Mouse (Mus musculus) liver, adult 2 months (tissue): Measurements from ENCODE around the gene Rnf135. TPM values are rescaled to one million over a fixed set of nuclear protein-coding genes. Genes with fewer than 3 reads are reported as not detected.
A peak's percentile ranks its signal among the peaks of the same experiment; 100 is the strongest.
"Not testable (repeated sequence)": the region's sequence is repeated elsewhere in the genome, so short reads cannot be mapped to it uniquely, and the experiment has no call there.

Experiments
- DNase-seq: peaks from one replicate; pipeline ENCODE4 v3.0.0-alpha.2; 2011; ENCODE audit warnings: low read depth, low spot score; ENCODE audit errors: extremely low read depth
- H3K27ac ChIP-seq: fragments of 200-500 bp; replicated peaks from 2 replicates; pipeline ENCODE4 v1.5.1; 2012; ENCODE audit warnings: low read depth, mild to moderate bottlenecking, control low read depth, inconsistent platforms, low read length; ENCODE audit not compliant: insufficient read depth
- H3K27me3 ChIP-seq: fragments of 200-500 bp; 2 replicates; pipeline ENCODE4 v1.6.1; 2012; ENCODE audit warnings: mild to moderate bottlenecking, moderate library complexity, low read length, inconsistent platforms; ENCODE audit not compliant: control insufficient read depth, insufficient read depth
- H3K36me3 ChIP-seq: fragments of 200-500 bp; 2 replicates; pipeline ENCODE4 v1.6.1; 2012; ENCODE audit warnings: low read length, inconsistent platforms; ENCODE audit not compliant: control insufficient read depth, insufficient read depth
- H3K4me1 ChIP-seq: fragments of 200-500 bp; 2 replicates; pipeline ENCODE4 v1.6.1; 2011; ENCODE audit warnings: low read length; ENCODE audit not compliant: control insufficient read depth, insufficient read depth
- H3K4me3 ChIP-seq: fragments of 200-500 bp; 2 replicates; pipeline ENCODE4 v1.5.1; 2011; ENCODE audit warnings: low read depth, mild to moderate bottlenecking, control low read depth, low read length, moderate library complexity; ENCODE audit not compliant: insufficient read depth
- H3K79me2 ChIP-seq: fragments of 200-500 bp; 2 replicates; pipeline ENCODE4 v1.6.1; 2012; ENCODE audit warnings: inconsistent platforms, mild to moderate bottlenecking, low read length, moderate library complexity; ENCODE audit not compliant: control insufficient read depth, insufficient read depth
- H3K9ac ChIP-seq: fragments of 200-500 bp; 2 replicates; pipeline ENCODE4 v1.6.1; 2012; ENCODE audit warnings: low read depth, mild to moderate bottlenecking, control low read depth, inconsistent platforms, low read length
- CTCF ChIP-seq: fragments of 200-500 bp; IDR thresholded peaks from 2 replicates; pipeline ENCODE4 v1.5.1; 2011; ENCODE audit warnings: low read depth, low read length, control low read depth
- POLR2A ChIP-seq: fragments of 200-500 bp; IDR thresholded peaks from 2 replicates; pipeline ENCODE4 v1.6.1; 2011; ENCODE audit warnings: low read length, control low read depth; ENCODE audit not compliant: insufficient read depth; ENCODE audit errors: extremely low read depth
- WGBS: fragments of 180-500 bp; shearing (Covaris S2); methylation state at CpG from one replicate; pipeline ENCODE4 v1.1.7; 2018; 5-methylcytosine and 5-hydroxymethylcytosine counted together
- polyA plus RNA-seq: library from polyadenylated mRNA; depleted of rRNA; stranded (reverse); fragments of >200 nt; gene quantifications from 2 replicates; pipeline ENCODE4 v1.2.3, GENCODE M21; 2012
- total RNA-seq: library from RNA; depleted of rRNA; stranded (reverse); fragments of >200 nt; gene quantifications from 2 replicates; pipeline ENCODE4 v1.2.3, GENCODE M21; 2014

The Rnf135 gene
- total and polyA plus RNA-seq, 2 experiments = 6.1 to 11.0 TPM

GRCm38 (mm10) chr11:80212282-80212681 is 28.6 kb downstream of the Rnf135 start:
- no peaks in the 10 kb centered on the region for H3K27me3 ChIP-seq
- H3K4me1 ChIP-seq = peaks cover 37% of the 10 kb centered on the region
- H3K27ac ChIP-seq = peak overlapping the region; percentile 20; the same call in 1 of the 2 replicates
- 31% methylated on average over 2 of the region's 2 CpGs for WGBS
- TF ChIP-seq POLR2A = no peak
- TF ChIP-seq CTCF = no peak
- peak overlapping the region; percentile 1; the same call in 1 of the 2 replicates for H3K9ac ChIP-seq
- H3K4me3 ChIP-seq = no peak overlapping the region
- DNase-seq = peak; percentile 56
- peaks cover 38% of the 10 kb centered on the region; the same call in 1 of the 2 replicates for H3K79me2 ChIP-seq
- peaks cover 5% of the 10 kb centered on the region; the same call in 1 of the 2 replicates for H3K36me3 ChIP-seq

DNA sequence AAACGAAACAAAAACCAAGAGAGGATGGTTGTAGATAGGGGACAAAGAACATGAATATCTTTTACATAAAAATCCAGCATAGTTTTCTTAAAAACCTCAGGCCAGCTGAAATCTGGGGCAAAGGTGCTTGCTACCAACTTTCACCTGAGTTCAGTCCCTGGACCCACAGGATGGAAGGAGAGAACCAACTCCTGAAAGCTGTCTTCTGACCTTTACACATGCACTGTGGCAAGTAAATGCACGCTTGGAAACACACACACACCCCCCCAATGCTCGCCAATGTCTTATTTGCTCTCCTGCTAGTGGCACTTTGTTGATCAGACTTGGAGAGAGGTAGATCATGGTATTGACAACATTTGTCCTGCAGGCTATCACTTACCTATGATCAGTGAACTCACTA is 31.6 kb downstream of the Rnf135 start:
- TF ChIP-seq CTCF = no peak
- no peak for TF ChIP-seq POLR2A
- peaks cover 34% of the 10 kb centered on the region for H3K4me1 ChIP-seq
- H3K79me2 ChIP-seq = peaks cover 48% of the 10 kb centered on the region; the same call in 1 of the 2 replicates
- 30% methylated on average over 3 of the region's 3 CpGs for WGBS
- H3K27me3 ChIP-seq = no peaks in the 10 kb centered on the region
- no peak overlapping the region for H3K9ac ChIP-seq
- peak; percentile 80 for DNase-seq
- peak overlapping the region; percentile 83 for H3K27ac ChIP-seq
- H3K4me3 ChIP-seq = no peak overlapping the region
- H3K36me3 ChIP-seq = peaks cover 5% of the 10 kb centered on the region; the same call in 1 of the 2 replicates

GRCm38 (mm10) chr11:80218657-80219293 is 35.1 kb downstream of the Rnf135 start:
- TF ChIP-seq POLR2A = no peak
- no peak for TF ChIP-seq CTCF
- Histone ChIP-seq H3K9ac (no peak overlapping the region), H3K27ac (no peak overlapping the region), H3K79me2 (peaks cover 32% of the 10 kb centered on the region; the same call in 1 of the 2 replicates), H3K27me3 (no peaks in the 10 kb centered on the region), H3K4me1 (peaks cover 24% of the 10 kb centered on the region), H3K4me3 (no peak overlapping the region), H3K36me3 (peaks cover 22% of the 10 kb centered on the region)
- DNase-seq = peak; percentile 22
- 32% methylated on average over 11 of the region's 11 CpGs for WGBS

DNA sequence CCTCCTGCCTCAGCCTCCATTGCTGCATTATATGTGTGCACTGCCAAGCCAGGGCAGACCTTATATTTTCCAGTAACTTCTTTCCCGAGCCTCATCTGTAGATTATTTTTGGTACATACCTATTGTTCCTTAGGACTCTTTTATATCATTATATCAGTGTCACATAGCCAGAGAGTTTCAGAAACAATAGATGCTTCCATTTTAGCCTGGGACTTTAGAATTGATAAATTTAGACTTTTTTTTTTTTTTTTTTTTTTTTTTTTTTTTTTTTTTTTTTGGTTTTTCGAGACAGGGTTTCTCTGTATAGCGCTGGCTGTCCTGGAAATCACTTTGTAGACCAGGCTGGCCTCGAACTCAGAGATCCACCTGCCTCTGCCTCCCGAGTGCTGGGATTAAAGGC is 46.4 kb downstream of the Rnf135 start:
- H3K4me3 ChIP-seq, H3K4me1 ChIP-seq, DNase-seq, H3K27ac ChIP-seq, H3K79me2 ChIP-seq, H3K27me3 ChIP-seq, H3K9ac ChIP-seq: not testable (repeated sequence)
- peaks cover 41% of the 10 kb centered on the region for H3K36me3 ChIP-seq
- 86% methylated on average over 5 of the region's 5 CpGs for WGBS

- Histone ChIP-seq H3K4me1 (no peaks in the 10 kb centered on the region), H3K4me3 (no peak overlapping the region), H3K79me2 (no peaks in the 10 kb centered on the region; the same call in 1 of the 2 replicates), H3K27me3 (no peaks in the 10 kb centered on the region), H3K36me3 (peaks cover 50% of the 10 kb centered on the region), H3K9ac (no peak overlapping the region), H3K27ac (no peak overlapping the region)
- no peak for DNase-seq
- 67% methylated on average over 3 of the region's 3 CpGs for WGBS
- TF ChIP-seq POLR2A = no peak
- no peak for TF ChIP-seq CTCF
Observed at GRCm38 (mm10) chr11:80237278-80237677, 53.6 kb downstream of the Rnf135 start.

DNA sequence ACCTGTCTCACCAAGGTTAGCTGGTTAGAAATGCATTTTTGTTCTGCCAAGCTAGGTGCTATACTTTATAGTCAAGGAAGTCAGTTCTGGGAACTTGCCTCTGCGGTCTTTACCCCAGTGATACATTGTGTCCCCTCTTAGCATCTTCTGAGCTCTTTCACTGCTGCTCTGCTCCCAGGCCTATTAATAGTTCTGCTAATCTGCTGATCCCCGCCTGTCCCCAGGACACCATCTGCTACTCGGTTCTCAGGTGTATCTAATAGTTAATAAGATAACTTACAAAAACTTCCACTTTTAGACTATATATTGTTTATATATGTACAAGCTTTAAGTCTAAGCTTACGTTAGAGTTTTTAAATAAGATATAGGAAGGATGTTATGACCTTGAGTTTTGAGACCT is 54.7 kb downstream of the Rnf135 start:
- WGBS = 93% methylated on average over 4 of the region's 4 CpGs
- TF ChIP-seq POLR2A = no peak
- Histone ChIP-seq H3K27ac (no peak overlapping the region), H3K4me1 (no peaks in the 10 kb centered on the region), H3K27me3 (no peaks in the 10 kb centered on the region), H3K4me3 (no peak overlapping the region), H3K9ac (no peak overlapping the region), H3K36me3 (peaks cover 53% of the 10 kb centered on the region), H3K79me2 (no peaks in the 10 kb centered on the region; the same call in 1 of the 2 replicates)
- DNase-seq = no peak
